Mouse (Mus musculus): ENCODE data around the gene Tnfrsf9. TPM values are rescaled to one million over a fixed set of nuclear protein-coding genes. Genes with fewer than 3 reads are reported as not detected.

Gene Tnfrsf9
- polyA plus RNA-seq (2012; rRNA removed; ENCODE audit: low replicate concordance), result 3.2 and 3.3 TPM in 2 replicates

DNA sequence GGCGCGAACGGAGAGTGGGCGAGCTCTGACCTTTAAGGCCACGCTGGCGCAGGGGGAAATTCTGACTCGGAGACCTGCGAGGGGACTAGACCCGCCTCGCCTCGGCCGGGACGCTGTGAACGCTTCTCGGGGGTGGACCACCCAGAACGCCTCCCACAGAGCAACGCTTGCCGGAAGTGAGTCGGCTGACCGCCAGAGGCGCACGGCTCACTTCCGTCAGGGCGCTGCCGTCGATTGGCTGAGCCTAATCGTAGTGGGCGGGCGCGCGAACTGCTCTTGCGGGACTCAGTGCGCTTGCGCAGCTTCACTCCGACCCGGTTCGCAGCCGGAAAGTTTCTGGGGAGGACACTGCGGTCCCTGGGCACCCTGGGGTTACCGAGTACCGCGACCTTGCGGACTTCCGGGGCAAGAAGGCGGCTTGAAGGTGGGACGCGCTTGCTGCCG lies at the start of gene Tnfrsf9, which contains the start of gene Park7:
TSS of gene Tnfrsf9 (plus strand) at position 273 of the 444 bp plus-strand sequence.
TSS of gene Park7 (minus strand) at position 148 of the 444 bp plus-strand sequence.

Other genes with a start within 250 kb of the Tnfrsf9 start
- gene Errfi1, start 60.6 kb upstream of the Tnfrsf9 start, polyA plus RNA-seq (2012; rRNA removed; ENCODE audit: low replicate concordance), result 19.6 and 35.3 TPM in 2 replicates
- gene Park7, start 125 bp upstream of the Tnfrsf9 start, polyA plus RNA-seq (2012; rRNA removed; ENCODE audit: low replicate concordance), result 92.2 and 113 TPM in 2 replicates
- not detected in 2 replicates for gene Uts2, start 82.5 kb downstream of the Tnfrsf9 start, polyA plus RNA-seq (2012; rRNA removed; ENCODE audit: low replicate concordance)
- 16.4 and 19.8 TPM in 2 replicates for gene Per3, start 130.1 kb downstream of the Tnfrsf9 start, polyA plus RNA-seq (2012; rRNA removed; ENCODE audit: low replicate concordance)
- gene Vamp3, start 143.4 kb downstream of the Tnfrsf9 start, polyA plus RNA-seq (2012; rRNA removed; ENCODE audit: low replicate concordance), result 24.7 and 69.8 TPM in 2 replicates
- gene Gm13090, start 175.0 kb downstream of the Tnfrsf9 start, polyA plus RNA-seq (2012; rRNA removed; ENCODE audit: low replicate concordance), result not detected in 2 replicates